Mouse (Mus musculus) heart, adult 2 months (tissue): ENCODE results near the gene Magi2. TPM values are rescaled to one million over a fixed set of nuclear protein-coding genes. Genes with fewer than 3 reads are reported as not detected.

Experiments used
- DNase-seq, 2 experiments: peaks; one replicate each; pipeline ENCODE4 v3.0.0; 2021
- H3K27ac ChIP-seq: fragments of 200-600 bp; 2 replicates; pipeline ENCODE4 v1.8.1; 2022
- H3K27me3 ChIP-seq: fragments of 200-500 bp; 2 replicates; pipeline ENCODE4 v1.6.1; 2012; ENCODE audit warnings: mild to moderate bottlenecking, low read length, inconsistent platforms, mixed read lengths; ENCODE audit not compliant: control insufficient read depth, insufficient read depth
- H3K36me3 ChIP-seq: fragments of 200-500 bp; 2 replicates; pipeline ENCODE4 v1.6.1; 2012; ENCODE audit warnings: low read length, inconsistent platforms; ENCODE audit not compliant: control insufficient read depth, insufficient read depth
- H3K4me1 ChIP-seq: fragments of 200-500 bp; 2 replicates; pipeline ENCODE4 v1.6.1; 2011; ENCODE audit warnings: low read length; ENCODE audit not compliant: control insufficient read depth, insufficient read depth
- H3K4me3 ChIP-seq: fragments of 200-600 bp; 2 replicates; pipeline ENCODE4 v1.8.1; 2022
- H3K79me2 ChIP-seq: fragments of 200-500 bp; replicated peaks from 2 replicates; pipeline ENCODE4 v1.6.1; 2012; ENCODE audit warnings: mild to moderate bottlenecking, inconsistent platforms, low read length, moderate library complexity, mixed read lengths; ENCODE audit not compliant: control insufficient read depth, insufficient read depth
- H3K9ac ChIP-seq: fragments of 200-500 bp; 2 replicates; pipeline ENCODE4 v1.6.1; 2012; ENCODE audit warnings: low read depth, mild to moderate bottlenecking, control low read depth, inconsistent platforms, low read length, mixed read lengths
- CTCF ChIP-seq: fragments of 200-600 bp; IDR thresholded peaks from 2 replicates; pipeline ENCODE4 v1.8.1; 2022; ENCODE audit warnings: antibody characterized with exemption, mild to moderate bottlenecking, moderate library complexity
- EP300 ChIP-seq: fragments of 200-500 bp; IDR thresholded peaks from 2 replicates; pipeline ENCODE4 v1.6.1; 2011; ENCODE audit warnings: low read depth, low read length, control low read depth; ENCODE audit not compliant: insufficient read depth
- POLR2A ChIP-seq: fragments of 200-500 bp; IDR thresholded peaks from 2 replicates; pipeline ENCODE4 v1.6.1; 2011; ENCODE audit warnings: mild to moderate bottlenecking, low read depth, low read length, control low read depth; ENCODE audit not compliant: insufficient read depth
- WGBS: fragments of 180-500 bp; shearing (Covaris S2); methylation state at CpG from one replicate; pipeline ENCODE4 v1.1.7; 2018; 5-methylcytosine and 5-hydroxymethylcytosine counted together
- intact Hi-C: fragments of 180-260 bp; cut with DNase I; formaldehyde crosslinking; loops from one replicate; pipeline ENCODE4 v1.15.1; 2025
- polyA plus RNA-seq: library from polyadenylated mRNA; depleted of rRNA; stranded (reverse); fragments of >200 nt; gene quantifications from 2 replicates; pipeline ENCODE4 v1.2.3, GENCODE M21; 2012
- total RNA-seq, 2 experiments: library from RNA; stranded (reverse); gene quantifications; 2 replicates each; pipeline ENCODE4 v1.2.3; 2021

Gene Magi2
- total and polyA plus RNA-seq, 3 experiments = 2.0 to 8.2 (median 7.0) TPM

DNA sequence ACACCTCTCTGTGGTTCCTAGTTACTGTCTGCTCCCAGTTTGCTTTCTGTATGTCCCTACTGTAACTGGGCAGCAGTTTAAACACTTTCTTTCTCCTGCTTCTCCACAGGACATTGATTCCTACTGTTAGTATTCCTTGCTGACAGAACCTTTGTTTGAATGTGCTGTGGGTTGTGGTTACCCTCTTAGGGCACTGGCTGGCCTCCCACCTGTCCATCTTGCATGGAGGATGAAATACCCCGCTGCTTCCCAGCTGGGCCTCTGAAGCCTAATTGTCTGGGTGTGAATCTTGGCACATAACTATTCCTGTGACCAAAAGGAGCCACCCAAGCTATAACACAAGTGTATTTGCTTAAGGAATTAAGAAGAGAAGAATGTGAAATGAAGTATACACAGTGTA, 823.4 kb downstream of the Magi2 start:
- 53% methylated on average over 1 of the region's 1 CpGs for WGBS
- intact Hi-C loops = no loop called here
- no peaks in the 10 kb centered on the region for H3K4me1 ChIP-seq
- no peak for DNase-seq
- no peaks in the 10 kb centered on the region for H3K79me2 ChIP-seq
- no peak for TF ChIP-seq EP300
- TF ChIP-seq POLR2A = no peak
- TF ChIP-seq CTCF = no peak
- H3K4me3 ChIP-seq = no peak overlapping the region
- no peaks in the 10 kb centered on the region for H3K27me3 ChIP-seq
- H3K36me3 ChIP-seq = no peaks in the 10 kb centered on the region
- H3K27ac ChIP-seq = no peak overlapping the region
- H3K9ac ChIP-seq = no peak overlapping the region

DNA sequence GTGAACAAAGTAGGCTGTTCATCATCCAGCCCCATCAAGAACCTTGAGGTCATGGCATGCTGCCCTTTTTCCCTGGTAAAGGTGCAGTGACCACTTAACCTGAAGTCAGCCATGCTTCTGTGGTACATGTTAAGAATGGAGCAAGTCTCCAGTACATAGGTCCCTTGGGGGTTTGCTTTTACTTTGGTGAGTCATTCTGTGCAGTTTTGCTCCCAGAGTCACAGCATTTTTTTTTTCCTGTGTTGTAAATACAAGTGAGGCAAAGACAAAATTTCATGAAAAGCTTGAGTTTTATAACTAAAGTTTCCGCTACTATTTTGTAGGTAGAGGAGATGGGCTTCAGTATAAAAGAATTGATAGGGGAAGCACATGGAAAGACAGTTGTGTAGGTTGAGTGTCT, 828.2 kb downstream of the Magi2 start:
- H3K4me3 ChIP-seq = no peak overlapping the region
- H3K4me1 ChIP-seq = no peaks in the 10 kb centered on the region
- 79% methylated on average over 1 of the region's 1 CpGs for WGBS
- H3K27me3 ChIP-seq = no peaks in the 10 kb centered on the region
- no peaks in the 10 kb centered on the region for H3K79me2 ChIP-seq
- H3K27ac ChIP-seq = no peak overlapping the region
- no peak for DNase-seq
- no peak for TF ChIP-seq POLR2A
- no peak for TF ChIP-seq CTCF
- no peak for TF ChIP-seq EP300
- H3K36me3 ChIP-seq = no peaks in the 10 kb centered on the region
- H3K9ac ChIP-seq = no peak overlapping the region
- intact Hi-C loops = no loop called here

DNA sequence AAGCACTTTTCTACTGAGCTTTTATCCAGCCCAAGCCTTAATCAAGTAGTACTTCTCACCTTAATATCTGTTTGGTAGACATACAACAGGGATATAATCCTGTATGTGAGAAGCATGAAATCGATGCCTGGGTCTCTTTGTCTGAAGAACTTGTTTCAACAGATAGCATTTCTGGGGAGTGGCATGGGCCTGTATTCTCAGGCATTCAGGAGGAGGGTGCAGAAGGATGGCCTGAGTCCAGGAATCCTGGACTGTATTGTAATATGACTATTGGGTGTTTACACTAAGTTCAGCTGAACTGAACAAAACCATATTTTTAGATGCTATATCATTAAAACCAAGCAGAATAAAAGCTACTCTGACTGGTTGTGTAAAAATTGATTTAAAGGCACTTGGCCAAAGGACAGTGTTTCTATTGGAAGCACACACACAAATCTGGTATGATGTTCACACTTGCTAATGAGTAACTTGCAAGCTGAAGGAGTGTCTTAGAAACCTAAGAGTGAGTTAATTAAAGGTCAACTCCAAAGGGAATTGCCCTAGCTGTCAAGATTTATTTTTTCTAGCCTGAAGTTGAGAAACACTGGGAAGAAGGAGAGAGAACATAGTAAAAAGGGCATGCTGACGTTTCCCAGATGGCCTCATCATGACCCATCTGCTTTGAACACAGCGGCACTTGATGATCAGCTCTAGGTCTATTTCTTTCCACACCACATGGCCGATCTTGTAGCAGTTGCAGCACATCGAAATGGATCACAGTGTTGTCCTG, 829.4 kb downstream of the Magi2 start:
- Histone ChIP-seq H3K4me3 (no peak overlapping the region), H3K79me2 (no peaks in the 10 kb centered on the region), H3K27ac (no peak overlapping the region), H3K27me3 (no peaks in the 10 kb centered on the region), H3K9ac (no peak overlapping the region), H3K36me3 (no peaks in the 10 kb centered on the region), H3K4me1 (no peaks in the 10 kb centered on the region)
- no peak for DNase-seq
- intact Hi-C loops = no loop called here
- WGBS = 42% methylated on average over 5 of the region's 5 CpGs
- TF ChIP-seq POLR2A (no peak), EP300 (no peak), CTCF (no peak)

DNA sequence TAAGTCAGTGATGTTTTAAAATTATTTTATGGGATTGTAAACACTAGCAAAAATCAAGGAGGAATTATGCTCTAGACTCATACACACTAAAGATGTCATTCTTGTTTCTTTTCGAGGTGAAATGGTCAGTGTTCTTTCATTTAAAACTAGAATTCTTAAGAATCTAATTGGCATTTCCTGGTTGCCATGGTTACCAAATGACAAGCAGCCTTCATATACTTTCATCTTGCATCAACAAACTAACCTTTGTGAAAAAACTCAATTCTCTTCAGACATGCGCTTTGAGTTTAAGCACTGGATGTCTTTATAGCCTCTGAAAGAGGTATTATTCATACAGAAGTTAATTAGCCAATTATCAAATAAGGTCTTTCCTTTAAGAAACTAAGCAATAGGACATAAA, 830.0 kb downstream of the Magi2 start:
- Histone ChIP-seq H3K27me3 (no peaks in the 10 kb centered on the region), H3K36me3 (no peaks in the 10 kb centered on the region), H3K79me2 (no peaks in the 10 kb centered on the region), H3K27ac (no peak overlapping the region), H3K4me3 (no peak overlapping the region), H3K4me1 (no peaks in the 10 kb centered on the region), H3K9ac (no peak overlapping the region)
- no peak for DNase-seq
- intact Hi-C loops = no loop called here
- 78% methylated on average over 2 of the region's 2 CpGs for WGBS
- TF ChIP-seq CTCF (no peak), POLR2A (no peak), EP300 (no peak)

DNA sequence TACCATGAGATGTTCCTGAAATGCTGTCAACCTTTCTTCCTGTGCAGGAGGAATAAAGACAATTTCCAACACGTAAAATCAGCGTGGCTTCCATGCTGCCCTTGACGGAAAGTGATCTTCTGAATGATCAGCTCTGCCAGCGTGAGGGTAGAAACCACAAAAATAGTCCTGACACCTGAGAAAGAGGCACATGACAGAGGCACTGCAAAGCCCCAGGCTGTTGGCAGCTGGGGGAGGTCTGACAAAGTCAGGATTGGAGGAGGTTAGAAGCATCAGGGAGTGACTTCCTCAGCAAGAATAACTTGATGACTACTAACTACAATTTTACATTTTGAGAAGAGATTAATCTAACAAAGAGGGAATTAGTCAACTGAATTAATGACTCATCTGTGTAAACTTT, 835.2 kb downstream of the Magi2 start:
- Histone ChIP-seq H3K4me3 (no peak overlapping the region), H3K9ac (no peak overlapping the region), H3K79me2 (no peaks in the 10 kb centered on the region), H3K27ac (no peak overlapping the region), H3K27me3 (no peaks in the 10 kb centered on the region), H3K4me1 (no peaks in the 10 kb centered on the region), H3K36me3 (no peaks in the 10 kb centered on the region)
- DNase-seq = no peak
- TF ChIP-seq POLR2A = no peak
- no peak for TF ChIP-seq CTCF
- no peak for TF ChIP-seq EP300
- 48% methylated on average over 4 of the region's 4 CpGs for WGBS
- intact Hi-C loops = no loop called here

GRCm38 (mm10) chr5:20065081-20065480, 838.2 kb downstream of the Magi2 start:
- Histone ChIP-seq H3K9ac (no peak overlapping the region), H3K79me2 (no peaks in the 10 kb centered on the region), H3K36me3 (no peaks in the 10 kb centered on the region), H3K27ac (no peak overlapping the region), H3K4me1 (no peaks in the 10 kb centered on the region), H3K4me3 (no peak overlapping the region), H3K27me3 (no peaks in the 10 kb centered on the region)
- TF ChIP-seq EP300 (no peak), POLR2A (no peak), CTCF (no peak)
- WGBS = 91% methylated on average over 1 of the region's 1 CpGs
- intact Hi-C loops = no loop called here
- no peak for DNase-seq
